Mouse (Mus musculus): Measurements from ENCODE around the gene Lsamp. TPM values are rescaled to one million over a fixed set of nuclear protein-coding genes. Genes with fewer than 3 reads are reported as not detected.

Lsamp gene
- total RNA-seq, 2 experiments from 2014 or later, result 15.1 to 15.6 TPM

- DNase-seq (ENCODE audit: low spot score in 2 of 2), result no peak
These were observed 1762.2 kb downstream of the Lsamp start for GRCm38 (mm10) chr16:41746235-41746911.

- no peak for DNase-seq (ENCODE audit: low spot score in 2 of 2)
These were observed 1763.7 kb downstream of the Lsamp start for GRCm38 (mm10) chr16:41747874-41748273.

GRCm38 (mm10) chr16:41748759-41749158, 1764.6 kb downstream of the Lsamp start:
- no peak for DNase-seq (ENCODE audit: low spot score in 2 of 2)

- DNase-seq (ENCODE audit: low spot score in 2 of 2), result no peak
These were observed 1780.1 kb downstream of the Lsamp start for GRCm38 (mm10) chr16:41764285-41764684.

GRCm38 (mm10) chr16:41771427-41772125, 1787.4 kb downstream of the Lsamp start:
- DNase-seq (ENCODE audit: low spot score in 2 of 2), result no peak

GRCm38 (mm10) chr16:41777586-41777985, 1793.4 kb downstream of the Lsamp start:
- DNase-seq (ENCODE audit: low spot score in 2 of 2), result no peak

GRCm38 (mm10) chr16:41785600-41785999, 1801.4 kb downstream of the Lsamp start:
- no peak for DNase-seq (ENCODE audit: low spot score in 2 of 2)

- no peak for DNase-seq (ENCODE audit: low spot score in 2 of 2)
These were observed 1802.5 kb downstream of the Lsamp start for GRCm38 (mm10) chr16:41786704-41787103.

GRCm38 (mm10) chr16:41787146-41787545, 1803.0 kb downstream of the Lsamp start:
- no peak for DNase-seq (ENCODE audit: low spot score in 2 of 2)

- DNase-seq (ENCODE audit: low spot score in 2 of 2), result no peak
These were observed 1805.9 kb downstream of the Lsamp start for GRCm38 (mm10) chr16:41790016-41790415.

- DNase-seq (ENCODE audit: low spot score in 2 of 2), result no peak
These were observed 1836.2 kb downstream of the Lsamp start for GRCm38 (mm10) chr16:41820369-41820768.

- no peak for DNase-seq (ENCODE audit: low spot score in 2 of 2)
These were observed 1842.9 kb downstream of the Lsamp start for GRCm38 (mm10) chr16:41826899-41827604.

- no peak for DNase-seq (ENCODE audit: low spot score in 2 of 2)
These were observed 1843.4 kb downstream of the Lsamp start for GRCm38 (mm10) chr16:41827605-41827948.

GRCm38 (mm10) chr16:41834637-41835036, 1850.5 kb downstream of the Lsamp start:
- no peak for DNase-seq (ENCODE audit: low spot score in 2 of 2)

- no peak for DNase-seq (ENCODE audit: low spot score in 2 of 2)
These were observed 1851.6 kb downstream of the Lsamp start for GRCm38 (mm10) chr16:41835745-41836144.

GRCm38 (mm10) chr16:41839751-41840404, 1855.7 kb downstream of the Lsamp start:
- DNase-seq (ENCODE audit: low spot score in 2 of 2), result no peak

GRCm38 (mm10) chr16:41846903-41847302, 1862.7 kb downstream of the Lsamp start:
- no peak for DNase-seq (ENCODE audit: low spot score in 2 of 2)

- DNase-seq (ENCODE audit: low spot score in 2 of 2), result no peak
These were observed 1887.9 kb downstream of the Lsamp start for GRCm38 (mm10) chr16:41871917-41872593.

GRCm38 (mm10) chr16:41888546-41889165, 1904.5 kb downstream of the Lsamp start:
- no peak for DNase-seq (ENCODE audit: low spot score in 2 of 2)

GRCm38 (mm10) chr16:41900783-41901182, 1916.6 kb downstream of the Lsamp start:
- DNase-seq (ENCODE audit: low spot score in 2 of 2), result no peak

- no peak for DNase-seq (ENCODE audit: low spot score in 2 of 2)
These were observed 1919.5 kb downstream of the Lsamp start for GRCm38 (mm10) chr16:41903654-41904053.

Data from adrenal gland, postnatal 4 days (tissue).